Comparison of ENCODE assay signal across 17 mouse cellular contexts in genomic region chr10:112636574-112636973, GRCm38 (mm10).
A peak's percentile ranks its signal among the peaks of the same experiment; 100 is the strongest.
DNase-seq lines count a peak whose midpoint lies in the region; ATAC-seq lines count a peak whose summit lies in the region.
"Had no signal": no experiment of that assay in that cellular context is flagged by ENCODE, and none has a peak within 500 bp of the region (broad histone marks: within the 10 kb centered on the region; RNA-seq: fewer than 3 reads in every experiment).

No protein-coding gene starts in this region.

- ATAC-seq in frontal cortex, adult (ENCODE audit: low TSS enrichment), result peak; percentile 55; the same call in 1 of the 2 replicates
- ATAC-seq: activated CD4-positive, CD25-positive, alpha-beta regulatory T cell, adult 4 months; CD4-positive, CD25-positive, alpha-beta regulatory T cell, adult 4 months; Patski had no signal

- no peak for DNase-seq in frontal cortex, postnatal 25 days (ENCODE audit: low spot score in 2 of 2)
- DNase-seq in right cerebral cortex, adult 18-20 months, result peak; percentile 4
- no peak for DNase-seq in right cerebral cortex, postnatal 25 days
- DNase-seq: adrenal gland, adult 2 months; adrenal gland, adult 8-10 months; adrenal gland, postnatal 10 days; adrenal gland, postnatal 14 days; adrenal gland, postnatal 25 days; adrenal gland, postnatal 36 days; B cell, adult 2 months; cerebellum, adult 11 months; cerebellum, adult 11-12 months; cerebellum, adult 18-20 months had no signal
